Mouse (Mus musculus): ENCODE measurements around the gene Eppin. TPM values are rescaled to one million over a fixed set of nuclear protein-coding genes. Genes with fewer than 3 reads are reported as not detected.

Gene Eppin
- polyA plus RNA-seq, 1 experiment, result not detected

DNA sequence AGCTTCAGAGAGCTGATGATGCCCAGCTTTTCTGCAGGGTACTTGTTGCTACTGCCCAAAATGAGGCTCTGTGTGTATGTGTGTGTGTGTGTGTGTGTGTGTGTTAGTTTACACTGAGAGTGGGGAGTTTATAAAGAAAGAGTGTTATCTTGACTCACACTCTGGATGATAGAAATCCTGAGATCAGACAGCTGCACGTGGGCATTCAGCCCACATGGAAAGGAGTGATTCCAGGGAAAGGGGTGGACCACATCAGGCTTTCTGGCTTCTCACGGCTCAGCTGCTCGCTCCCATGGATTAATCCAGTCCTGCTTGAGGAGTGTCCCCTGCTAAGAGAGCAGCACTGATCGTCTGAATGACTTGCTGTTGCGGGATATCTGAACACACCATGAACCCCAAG lies 51.3 kb downstream of the Eppin start:
- no peak for TF ChIP-seq GATA1 (IDR thresholded peaks at IDR 0.05; ENCODE audit: low read length)

DNA sequence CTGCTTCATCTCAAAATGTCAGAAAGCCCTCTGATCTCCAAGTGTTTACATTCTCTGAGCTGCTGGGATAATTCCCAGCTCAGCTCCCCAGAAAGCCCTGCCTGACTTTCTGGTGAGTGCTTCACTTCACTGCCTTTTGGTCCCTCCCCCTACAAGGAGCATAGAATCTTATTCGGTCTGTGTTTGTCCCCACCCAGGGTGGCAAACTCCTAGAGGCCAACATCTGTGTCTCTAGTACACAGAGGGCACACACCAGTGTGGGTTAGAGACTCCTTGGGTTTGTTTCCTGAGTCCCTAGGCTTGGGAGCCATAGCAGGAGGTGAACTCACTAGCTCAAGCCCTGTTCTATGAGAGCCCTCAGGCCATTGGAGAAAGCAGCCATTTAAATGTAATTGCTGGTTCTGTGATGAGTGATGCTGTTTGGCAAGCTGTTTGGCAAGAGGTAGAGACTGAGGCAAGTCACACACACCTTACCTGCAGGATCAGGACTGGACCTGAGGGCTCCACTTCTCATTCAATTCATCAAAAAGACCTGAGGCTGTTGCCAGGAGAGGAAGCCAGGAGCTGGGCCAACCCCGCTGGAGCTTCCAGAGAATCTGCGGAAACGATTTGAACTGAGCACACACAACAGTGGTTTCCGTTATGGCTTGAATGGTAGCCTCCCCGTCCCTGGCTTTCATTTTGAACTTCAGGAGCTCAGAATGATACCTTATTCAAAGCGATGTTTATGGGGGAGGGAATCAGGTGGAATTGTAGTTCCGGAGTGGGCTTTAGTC lies 52.6 kb downstream of the Eppin start:
- TF ChIP-seq GATA1 (IDR thresholded peaks at IDR 0.05; ENCODE audit: low read length), result no peak

Other genes starting within 250 kb of the Eppin start
- gene Slpi, start 204.5 kb downstream of the Eppin start, polyA plus RNA-seq (2012), result not detected in 2 replicates
- gene Rbpjl, start 190.5 kb downstream of the Eppin start, polyA plus RNA-seq (2012), result not detected in 2 replicates
- gene Matn4, start 188.4 kb downstream of the Eppin start, polyA plus RNA-seq (2012), result not detected in 2 replicates
- gene Sdc4, start 149.7 kb downstream of the Eppin start, polyA plus RNA-seq (2012), result not detected in 2 replicates
- 219 and 244 TPM in 2 replicates for gene Sys1, start 136.6 kb downstream of the Eppin start, polyA plus RNA-seq (2012)
- 8.1 and 9.4 TPM in 2 replicates for gene Gm20458, start 132.6 kb downstream of the Eppin start, polyA plus RNA-seq (2012)
- gene Trp53tg5, start 119.9 kb downstream of the Eppin start, polyA plus RNA-seq (2012), result not detected in 2 replicates
- gene Dbndd2, start 107.5 kb downstream of the Eppin start, polyA plus RNA-seq (2012), result 25.2 and 30.2 TPM in 2 replicates
- gene Pigt, start 96.1 kb downstream of the Eppin start, polyA plus RNA-seq (2012), result 118 and 139 TPM in 2 replicates
- gene Wfdc2, start 31.2 kb downstream of the Eppin start, polyA plus RNA-seq (2012), result not detected in 2 replicates
- not detected in 2 replicates for gene Spint3, start 20.1 kb downstream of the Eppin start, polyA plus RNA-seq (2012)
- not detected in 2 replicates for gene Wfdc6a, start 8.1 kb downstream of the Eppin start, polyA plus RNA-seq (2012)
- not detected in 2 replicates for gene Wfdc6b, start 19.9 kb upstream of the Eppin start, polyA plus RNA-seq (2012)
- gene Wfdc8, start 20.0 kb upstream of the Eppin start, polyA plus RNA-seq (2012), result not detected in 2 replicates
- gene Wfdc16, start 45.2 kb upstream of the Eppin start, polyA plus RNA-seq (2012), result not detected in 2 replicates
- gene Wfdc10, start 62.5 kb upstream of the Eppin start, polyA plus RNA-seq (2012), result not detected in 2 replicates
- not detected in 2 replicates for gene Wfdc9, start 63.0 kb upstream of the Eppin start, polyA plus RNA-seq (2012)
- not detected in 2 replicates for gene Wfdc11, start 80.5 kb upstream of the Eppin start, polyA plus RNA-seq (2012)
- gene Wfdc13, start 91.5 kb upstream of the Eppin start, polyA plus RNA-seq (2012), result not detected in 2 replicates
- not detected in 2 replicates for gene Spint4, start 104.9 kb upstream of the Eppin start, polyA plus RNA-seq (2012)
- not detected in 2 replicates for gene Spint5, start 121.7 kb upstream of the Eppin start, polyA plus RNA-seq (2012)
- gene Wfdc3, start 152.3 kb upstream of the Eppin start, polyA plus RNA-seq (2012), result 0.03 and 0.04 TPM in 2 replicates
- gene Dnttip1, start 152.4 kb upstream of the Eppin start, polyA plus RNA-seq (2012), result 131 and 212 TPM in 2 replicates
- gene Ube2c, start 176.3 kb upstream of the Eppin start, polyA plus RNA-seq (2012), result 170 and 261 TPM in 2 replicates
- not detected in 2 replicates for gene Tnnc2, start 186.4 kb upstream of the Eppin start, polyA plus RNA-seq (2012)
- 3.9 and 5.2 TPM in 2 replicates for gene Snx21, start 192.2 kb upstream of the Eppin start, polyA plus RNA-seq (2012)
- 34.2 and 58.7 TPM in 2 replicates for gene Acot8, start 211.3 kb upstream of the Eppin start, polyA plus RNA-seq (2012)
- 1.6 TPM in 2 replicates for gene Zswim3, start 211.5 kb upstream of the Eppin start, polyA plus RNA-seq (2012)
- gene Zswim1, start 229.1 kb upstream of the Eppin start, polyA plus RNA-seq (2012), result 29.9 and 31.4 TPM in 2 replicates
- not detected in 2 replicates for gene Spata25, start 234.9 kb upstream of the Eppin start, polyA plus RNA-seq (2012)
- gene Ctsa, start 239.3 kb upstream of the Eppin start, polyA plus RNA-seq (2012), result 12.4 and 46.9 TPM in 2 replicates
- 0.08 TPM in 1 of 2 replicates, not detected in the other for gene Neurl2, start 239.9 kb upstream of the Eppin start, polyA plus RNA-seq (2012)